Mouse (Mus musculus): ENCODE measurements around the gene Lmntd2. TPM values are rescaled to one million over a fixed set of nuclear protein-coding genes. Genes with fewer than 3 reads are reported as not detected.
A peak's percentile ranks its signal among the peaks of the same experiment; 100 is the strongest.

Lmntd2 gene
- polyA plus RNA-seq, 1 experiment from 2014 or later: 1.4 TPM

- ATAC-seq (ENCODE audit: low read depth): no peak
- no peaks in the 10 kb centered on the region for H3K27me3 ChIP-seq (ENCODE audit: control insufficient read depth, insufficient read depth, low read depth, low read length)
- H3K4me2 ChIP-seq (ENCODE audit: low read depth, low read length): no peak overlapping the region
- H3K9ac ChIP-seq (ENCODE audit: low read length): no peak overlapping the region
- no peaks in the 10 kb centered on the region for H3K9me3 ChIP-seq (ENCODE audit: control insufficient read depth, low read length)
- H3K4me1 ChIP-seq (replicated peaks; ENCODE audit: control insufficient read depth, insufficient read depth, low read length): peaks cover 17% of the 10 kb centered on the region
- WGBS: 84% methylated on average over 6 of the region's 6 CpGs
- peaks cover 35% of the 10 kb centered on the region for H3K36me3 ChIP-seq (ENCODE audit: control insufficient read depth, insufficient read depth, low read length)
- H3K27ac ChIP-seq (ENCODE audit: low read length): no peak overlapping the region
- no peak overlapping the region for H3K4me3 ChIP-seq (ENCODE audit: low read length)
Observed at GRCm38 (mm10) chr7:141164850-141165249, 49.0 kb downstream of the Lmntd2 start.

DNA sequence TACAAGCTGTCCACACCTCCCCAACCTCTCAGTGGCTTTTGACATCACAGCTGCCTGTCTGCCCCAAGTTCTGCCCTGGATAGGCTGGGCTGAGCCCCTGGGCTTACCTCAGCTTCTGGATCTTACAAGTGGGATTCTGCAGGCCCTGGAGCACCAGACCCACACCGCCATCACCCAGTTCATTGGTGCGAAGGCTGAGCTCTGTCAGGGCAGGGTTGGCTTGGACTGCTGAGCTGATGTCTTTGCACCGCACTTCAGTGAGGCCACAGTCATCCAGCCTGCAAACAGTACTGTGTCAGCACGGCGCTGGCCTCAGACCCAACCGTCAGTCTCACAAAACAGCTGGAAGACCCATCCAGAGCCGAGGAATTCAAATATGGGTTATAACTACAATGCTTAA lies 49.5 kb downstream of the Lmntd2 start:
- H3K4me1 ChIP-seq (replicated peaks; ENCODE audit: control insufficient read depth, insufficient read depth, low read length): peaks cover 13% of the 10 kb centered on the region
- 90% methylated on average over 7 of the region's 7 CpGs for WGBS
- ATAC-seq (ENCODE audit: low read depth): no peak
- no peak overlapping the region for H3K9ac ChIP-seq (ENCODE audit: low read length)
- peaks cover 35% of the 10 kb centered on the region for H3K36me3 ChIP-seq (ENCODE audit: control insufficient read depth, insufficient read depth, low read length)
- no peaks in the 10 kb centered on the region for H3K27me3 ChIP-seq (ENCODE audit: control insufficient read depth, insufficient read depth, low read depth, low read length)
- no peaks in the 10 kb centered on the region for H3K9me3 ChIP-seq (ENCODE audit: control insufficient read depth, low read length)
- no peak overlapping the region for H3K27ac ChIP-seq (ENCODE audit: low read length)
- H3K4me3 ChIP-seq (ENCODE audit: low read length): no peak overlapping the region
- H3K4me2 ChIP-seq (ENCODE audit: low read depth, low read length): no peak overlapping the region

MicroRNA genes within 50 kb of the gene (microRNA counts, 519-probe panel; counts per million panel counts)
- 3,550 counts per million, percentile 71 among the panel's probes with 10 or more counts for microRNA mmu-miR-210

Small RNAs within 50 kb of the gene (microRNA-seq; reads per million reads assigned to microRNA genes)
- 399 reads per million, percentile 66 among the genes with 10 or more reads in this experiment for gene Mir210

Other genes starting within 250 kb of the Lmntd2 start
- gene Ifitm1, start 246.9 kb downstream of the Lmntd2 start, polyA plus RNA-seq (2015; fragmentation: Nextera tagmentation; extraction: Ambion mirVana): 38.8 and 49.1 TPM in 2 replicates
- gene Ifitm3, start 203.3 kb downstream of the Lmntd2 start, polyA plus RNA-seq (2015; fragmentation: Nextera tagmentation; extraction: Ambion mirVana): 262 and 316 TPM in 2 replicates
- 1.5 and 1.8 TPM in 2 replicates for gene Ifitm6, start 196.2 kb downstream of the Lmntd2 start, polyA plus RNA-seq (2015; fragmentation: Nextera tagmentation; extraction: Ambion mirVana)
- not detected in 2 replicates for gene Gm17387, start 184.9 kb downstream of the Lmntd2 start, polyA plus RNA-seq (2015; fragmentation: Nextera tagmentation; extraction: Ambion mirVana)
- gene B4galnt4, start 153.0 kb downstream of the Lmntd2 start, polyA plus RNA-seq (2015; fragmentation: Nextera tagmentation; extraction: Ambion mirVana): 3.2 and 3.8 TPM in 2 replicates
- 16.6 and 18.5 TPM in 2 replicates for gene Pkp3, start 135.9 kb downstream of the Lmntd2 start, polyA plus RNA-seq (2015; fragmentation: Nextera tagmentation; extraction: Ambion mirVana)
- 17.7 and 20.4 TPM in 2 replicates for gene Sigirr, start 113.5 kb downstream of the Lmntd2 start, polyA plus RNA-seq (2015; fragmentation: Nextera tagmentation; extraction: Ambion mirVana)
- gene Ano9, start 96.3 kb downstream of the Lmntd2 start, polyA plus RNA-seq (2015; fragmentation: Nextera tagmentation; extraction: Ambion mirVana): 6.7 and 6.9 TPM in 2 replicates
- gene Ptdss2, start 91.7 kb downstream of the Lmntd2 start, polyA plus RNA-seq (2015; fragmentation: Nextera tagmentation; extraction: Ambion mirVana): 60.3 and 65.2 TPM in 2 replicates
- gene Rnh1, start 41.2 kb downstream of the Lmntd2 start, polyA plus RNA-seq (2015; fragmentation: Nextera tagmentation; extraction: Ambion mirVana): 153 and 165 TPM in 2 replicates
- 48.5 and 48.8 TPM in 2 replicates for gene Hras, start 20.1 kb downstream of the Lmntd2 start, polyA plus RNA-seq (2015; fragmentation: Nextera tagmentation; extraction: Ambion mirVana)
- 8.6 and 8.9 TPM in 2 replicates for gene Lrrc56, start 19.9 kb downstream of the Lmntd2 start, polyA plus RNA-seq (2015; fragmentation: Nextera tagmentation; extraction: Ambion mirVana)
- gene Rassf7, start 1.8 kb upstream of the Lmntd2 start, polyA plus RNA-seq (2015; fragmentation: Nextera tagmentation; extraction: Ambion mirVana): 69.4 and 86.6 TPM in 2 replicates
- gene Phrf1, start 14.7 kb upstream of the Lmntd2 start, polyA plus RNA-seq (2015; fragmentation: Nextera tagmentation; extraction: Ambion mirVana): 72.3 and 77.2 TPM in 2 replicates
- gene Irf7, start 52.4 kb upstream of the Lmntd2 start, polyA plus RNA-seq (2015; fragmentation: Nextera tagmentation; extraction: Ambion mirVana): 3.4 and 4.8 TPM in 2 replicates
- 0.15 and 0.35 TPM in 2 replicates for gene Cdhr5, start 62.7 kb upstream of the Lmntd2 start, polyA plus RNA-seq (2015; fragmentation: Nextera tagmentation; extraction: Ambion mirVana)
- gene Sct, start 65.1 kb upstream of the Lmntd2 start, polyA plus RNA-seq (2015; fragmentation: Nextera tagmentation; extraction: Ambion mirVana): 2.0 and 2.6 TPM in 2 replicates
- 0.11 and 0.43 TPM in 2 replicates for gene Drd4, start 77.9 kb upstream of the Lmntd2 start, polyA plus RNA-seq (2015; fragmentation: Nextera tagmentation; extraction: Ambion mirVana)
- gene Deaf1, start 113.6 kb upstream of the Lmntd2 start, polyA plus RNA-seq (2015; fragmentation: Nextera tagmentation; extraction: Ambion mirVana): 52.7 and 53.6 TPM in 2 replicates
- 45.1 and 50.2 TPM in 2 replicates for gene Tmem80, start 113.7 kb upstream of the Lmntd2 start, polyA plus RNA-seq (2015; fragmentation: Nextera tagmentation; extraction: Ambion mirVana)
- gene Eps8l2, start 124.8 kb upstream of the Lmntd2 start, polyA plus RNA-seq (2015; fragmentation: Nextera tagmentation; extraction: Ambion mirVana): 37.4 and 42.6 TPM in 2 replicates
- gene Taldo1, start 178.1 kb upstream of the Lmntd2 start, polyA plus RNA-seq (2015; fragmentation: Nextera tagmentation; extraction: Ambion mirVana): 279 and 283 TPM in 2 replicates
- 54.0 and 57.0 TPM in 2 replicates for gene Gatd1, start 200.1 kb upstream of the Lmntd2 start, polyA plus RNA-seq (2015; fragmentation: Nextera tagmentation; extraction: Ambion mirVana)
- 0.79 TPM in 2 replicates for gene Cend1, start 215.4 kb upstream of the Lmntd2 start, polyA plus RNA-seq (2015; fragmentation: Nextera tagmentation; extraction: Ambion mirVana)
- 21.7 and 24.5 TPM in 2 replicates for gene Slc25a22, start 223.8 kb upstream of the Lmntd2 start, polyA plus RNA-seq (2015; fragmentation: Nextera tagmentation; extraction: Ambion mirVana)
- 14.4 and 15.4 TPM in 2 replicates for gene Pidd1, start 229.9 kb upstream of the Lmntd2 start, polyA plus RNA-seq (2015; fragmentation: Nextera tagmentation; extraction: Ambion mirVana)
- 1,124 and 1,266 TPM in 2 replicates for gene Rplp2, start 233.3 kb upstream of the Lmntd2 start, polyA plus RNA-seq (2015; fragmentation: Nextera tagmentation; extraction: Ambion mirVana)
- gene Pnpla2, start 241.1 kb upstream of the Lmntd2 start, polyA plus RNA-seq (2015; fragmentation: Nextera tagmentation; extraction: Ambion mirVana): 42.9 and 46.2 TPM in 2 replicates
- 39.3 and 42.0 TPM in 2 replicates for gene Cracr2b, start 247.0 kb upstream of the Lmntd2 start, polyA plus RNA-seq (2015; fragmentation: Nextera tagmentation; extraction: Ambion mirVana)